Mouse (Mus musculus) WW6 (cell line): ENCODE results near the gene Tmem115.
A peak's percentile ranks its signal among the peaks of the same experiment; 100 is the strongest.
"Not testable (repeated sequence)": the region's sequence is repeated elsewhere in the genome, so short reads cannot be mapped to it uniquely, and the experiment has no call there.

Experiments used
- DNase-seq: peaks from one replicate; pipeline ENCODE4 v3.0.0-alpha.2; 2013; ENCODE audit warnings: low read depth, low spot score

Gene Tmem115

GRCm38 (mm10) chr9:107570845-107571244, 37.1 kb downstream of the Tmem115 start:
- DNase-seq = no peak

DNA sequence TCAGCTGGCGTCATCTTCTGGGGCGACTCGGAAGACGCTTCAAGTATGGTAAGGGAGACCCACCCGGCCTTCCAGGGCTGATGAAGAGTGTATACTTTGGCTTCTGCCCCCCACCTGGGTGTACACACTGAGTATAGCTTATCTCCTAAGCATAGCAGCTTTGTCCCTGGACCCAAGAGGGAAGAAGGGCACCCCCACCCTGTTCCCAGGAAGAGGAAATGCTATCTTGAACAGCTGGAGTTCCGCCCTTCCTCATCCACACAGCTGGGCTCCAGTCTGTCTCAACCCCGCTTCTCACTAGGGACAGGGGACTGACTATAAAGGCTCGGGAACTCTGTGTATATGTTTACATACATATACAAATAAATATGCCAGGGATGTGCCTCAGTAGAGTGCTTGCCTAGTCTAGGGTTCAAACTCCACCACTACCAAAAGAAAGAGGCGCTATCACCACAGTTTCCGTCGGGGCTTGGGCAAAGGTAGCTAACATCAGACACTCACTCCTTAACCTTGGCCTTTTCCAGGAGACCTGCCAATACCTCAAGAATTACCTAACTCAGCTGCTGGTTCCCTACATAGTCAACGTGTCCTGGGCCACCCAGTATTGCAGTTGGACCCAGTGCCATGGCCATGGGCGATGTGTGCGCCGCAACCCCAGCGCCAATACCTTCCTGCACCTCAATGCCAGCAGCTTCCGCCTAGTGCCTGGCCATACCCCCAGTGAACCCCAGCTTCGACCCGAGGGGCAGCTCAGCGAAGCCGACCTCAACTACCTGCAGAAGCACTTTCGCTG, 38.0 kb downstream of the Tmem115 start:
- no peak for DNase-seq

- DNase-seq = no peak
These were observed 38.5 kb downstream of the Tmem115 start for GRCm38 (mm10) chr9:107572327-107572662.

DNA sequence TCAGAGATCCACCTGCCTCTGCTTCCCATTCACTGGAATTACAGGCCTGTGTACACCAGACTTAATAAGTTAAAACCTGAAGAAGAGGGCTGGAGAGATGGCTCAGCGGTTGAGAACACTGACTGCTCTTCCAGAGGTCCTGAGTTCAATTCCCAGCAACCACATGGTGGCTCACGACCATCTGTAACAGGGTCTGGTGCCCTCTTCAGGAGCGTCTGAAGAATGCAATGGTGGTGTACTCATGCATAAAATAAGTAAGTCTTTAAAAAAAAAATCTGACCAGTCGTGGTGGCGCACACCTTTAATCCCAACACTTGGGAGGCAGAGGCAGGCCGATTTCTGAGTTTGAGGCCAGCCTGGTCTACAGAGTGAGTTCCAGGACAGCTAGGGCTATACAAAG, 40.0 kb downstream of the Tmem115 start:
- not testable (repeated sequence) for DNase-seq

GRCm38 (mm10) chr9:107575579-107576356, 42.0 kb downstream of the Tmem115 start:
- DNase-seq = no peak

DNA sequence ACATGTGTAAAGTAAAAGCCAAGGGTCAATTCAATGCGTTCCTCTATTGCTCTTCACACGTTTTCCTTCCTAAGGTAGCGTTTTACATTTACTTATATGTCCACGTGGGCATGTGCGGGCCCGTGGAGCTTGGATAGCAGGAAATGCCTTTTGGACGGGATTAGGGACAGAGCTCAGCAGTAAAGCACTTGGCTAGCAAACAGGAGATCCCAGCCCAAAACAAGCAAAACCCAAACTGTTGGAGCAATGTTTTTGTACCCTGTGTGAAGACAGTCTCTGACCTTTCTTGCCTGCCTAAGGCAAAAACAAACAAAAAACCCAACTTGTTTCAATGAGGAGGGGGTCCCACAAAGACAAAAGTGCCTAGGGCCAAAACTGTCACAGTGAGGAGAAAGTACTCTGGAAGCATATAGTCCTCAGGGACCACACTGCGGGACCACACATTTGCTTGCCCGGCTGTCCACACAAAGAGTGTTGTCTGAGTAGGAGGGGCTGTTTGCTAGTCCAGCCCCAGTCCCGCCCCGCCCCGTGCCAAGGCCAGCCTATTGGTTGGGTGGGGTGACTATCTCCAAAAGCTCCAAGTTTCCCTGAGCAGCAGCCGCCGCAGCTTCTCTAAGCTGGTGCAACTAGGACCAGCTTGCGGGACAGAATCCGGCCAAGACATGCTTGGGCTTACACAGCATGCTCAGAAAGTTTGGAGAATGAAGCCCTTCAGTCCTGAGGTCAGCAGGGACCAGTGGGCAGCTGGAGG, 42.8 kb downstream of the Tmem115 start, which contains the start of gene Hyal1:
TSS of gene Hyal1 (plus strand) at position 571 of the 751 bp plus-strand sequence.
- DNase-seq = no peak

GRCm38 (mm10) chr9:107577871-107578270, 44.1 kb downstream of the Tmem115 start:
- no peak for DNase-seq

DNA sequence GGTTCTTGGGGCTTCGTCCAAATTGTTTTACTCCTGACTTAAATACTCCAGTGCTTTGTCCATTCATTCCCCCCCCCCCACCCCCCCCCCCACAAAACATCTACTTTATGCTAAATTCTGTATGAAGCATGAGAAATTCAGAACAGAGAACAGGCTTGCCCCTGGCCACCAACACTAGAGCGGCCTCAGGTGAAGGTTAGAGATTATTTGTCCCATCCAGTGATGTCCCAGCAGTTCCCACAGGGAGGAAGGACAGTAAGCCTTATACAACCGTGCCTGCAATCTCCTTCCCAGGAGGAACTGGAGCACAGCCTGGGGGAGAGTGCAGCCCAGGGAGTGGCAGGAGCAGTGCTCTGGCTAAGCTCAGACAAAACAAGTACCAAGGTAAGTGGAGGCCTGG, 44.8 kb downstream of the Tmem115 start, which contains the start of gene Naa80:
TSS of gene Naa80 (plus strand) at position 301 of the 400 bp plus-strand sequence.
- no peak for DNase-seq

- no peak for DNase-seq
These were observed 45.5 kb downstream of the Tmem115 start for GRCm38 (mm10) chr9:107579023-107579900.

DNA sequence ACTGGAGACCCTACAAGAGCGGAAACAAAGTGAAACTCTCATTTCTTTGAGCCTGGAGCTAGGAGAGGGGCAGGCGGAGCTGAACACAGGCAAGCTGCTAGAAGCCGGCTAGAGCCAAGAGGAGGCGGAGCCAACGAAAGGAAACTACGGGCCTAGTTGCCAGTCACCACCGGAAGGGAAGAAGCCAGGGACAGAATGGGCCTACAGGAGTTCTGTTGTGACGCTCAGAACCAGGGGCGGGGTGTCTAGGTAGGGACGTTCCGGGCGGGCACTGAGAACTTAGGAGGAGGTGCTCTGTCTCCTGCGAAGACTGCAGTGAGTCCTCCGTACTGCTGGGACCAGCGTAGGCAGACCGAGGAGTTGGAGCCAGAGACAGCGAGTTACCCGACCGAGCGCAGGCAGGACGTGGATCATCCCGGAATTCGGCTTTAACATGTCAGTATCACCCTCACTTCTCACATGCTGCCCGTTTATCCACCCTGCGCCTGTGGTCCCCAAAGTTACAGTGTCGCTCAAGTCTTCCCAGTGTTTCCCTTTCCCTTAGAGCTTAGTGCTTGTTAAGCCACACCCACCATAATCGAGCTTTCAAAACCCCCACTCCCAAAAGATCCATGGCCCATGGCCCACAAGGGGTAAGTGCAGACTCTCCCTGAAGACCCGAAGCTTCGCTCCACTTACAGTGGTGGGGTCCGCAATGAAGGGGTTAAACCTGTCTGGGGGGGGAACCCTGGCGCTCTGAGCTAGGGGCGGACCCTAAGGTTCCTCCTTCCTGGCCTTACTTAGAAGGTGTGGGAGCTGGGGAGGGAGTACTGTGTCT, 47.0 kb downstream of the Tmem115 start, which contains the start of gene Hyal3:
TSS of gene Hyal3 (plus strand) at position 318 of the 817 bp plus-strand sequence.
- DNase-seq = no peak

DNA sequence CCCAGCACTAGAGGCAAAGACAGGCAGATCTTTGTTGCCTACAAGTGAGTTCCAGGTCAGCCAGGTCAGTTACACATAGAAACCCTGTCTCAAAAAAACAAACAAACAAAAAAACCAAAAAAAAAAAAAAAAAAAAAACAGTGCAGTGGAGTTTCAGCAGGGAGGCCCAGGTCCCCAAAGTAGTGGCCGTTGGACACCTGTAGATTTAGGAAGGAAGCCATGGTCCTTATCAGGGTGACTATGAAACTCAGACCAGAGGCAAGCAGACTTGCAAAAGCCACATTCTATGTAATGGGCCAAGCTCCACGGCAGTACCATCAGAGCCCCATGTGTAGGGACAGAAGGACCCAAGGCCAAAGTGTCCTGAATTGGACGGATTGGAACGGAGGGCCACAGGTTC, 47.8 kb downstream of the Tmem115 start:
- no peak for DNase-seq

DNA sequence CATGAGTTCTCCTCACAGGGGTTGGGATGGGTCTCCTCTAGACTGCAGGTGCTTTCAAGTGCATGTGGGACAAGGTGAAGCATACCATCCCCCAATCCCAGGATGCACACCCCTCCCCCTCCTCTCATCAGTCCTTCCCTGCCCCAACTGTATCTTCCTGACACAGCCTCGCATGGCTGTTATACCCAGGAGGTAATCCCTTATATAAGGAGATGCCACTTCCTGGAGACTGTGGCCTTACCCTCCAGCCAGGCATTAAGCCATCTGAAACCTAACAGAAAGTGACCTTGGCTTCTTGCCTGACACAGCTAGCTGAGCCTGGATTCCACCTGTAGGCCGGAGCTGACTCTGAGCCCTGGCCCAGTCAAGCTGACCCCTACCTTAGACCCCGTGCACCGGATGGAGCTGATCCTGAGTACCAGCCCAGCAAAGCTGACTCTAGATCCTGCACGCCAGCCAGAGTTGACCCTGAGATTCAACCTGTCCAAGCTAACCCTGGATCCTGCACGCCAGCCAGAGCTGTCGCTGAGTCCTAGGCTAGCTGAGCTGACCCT, 48.8 kb downstream of the Tmem115 start:
- no peak for DNase-seq

GRCm38 (mm10) chr9:107583174-107583573, 49.4 kb downstream of the Tmem115 start:
- no peak for DNase-seq

DNA sequence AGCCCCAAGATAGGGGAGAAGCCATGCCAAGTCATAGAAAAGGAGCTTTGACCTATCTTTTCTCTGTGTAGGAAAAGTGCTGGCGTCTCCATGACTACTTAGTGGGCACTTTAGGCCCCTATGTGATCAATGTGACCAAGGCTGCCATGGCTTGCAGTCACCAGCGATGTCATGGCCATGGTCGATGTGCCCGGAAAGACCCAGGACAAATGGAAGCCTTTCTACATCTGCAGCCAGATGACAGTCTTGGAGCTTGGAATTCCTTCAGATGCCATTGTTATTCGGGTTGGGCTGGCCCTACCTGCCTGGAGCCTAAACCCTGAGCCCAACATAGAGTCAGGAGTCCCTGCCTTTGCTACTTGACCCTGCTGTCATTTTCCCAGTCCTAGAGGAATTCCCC, 52.8 kb downstream of the Tmem115 start:
- no peak for DNase-seq

GRCm38 (mm10) chr9:107586974-107587832, 53.5 kb downstream of the Tmem115 start, which contains the start of gene Ifrd2:
Gene Ifrd2 (plus strand): TSS chr9:107587642.
- DNase-seq = peak; percentile 95

DNA sequence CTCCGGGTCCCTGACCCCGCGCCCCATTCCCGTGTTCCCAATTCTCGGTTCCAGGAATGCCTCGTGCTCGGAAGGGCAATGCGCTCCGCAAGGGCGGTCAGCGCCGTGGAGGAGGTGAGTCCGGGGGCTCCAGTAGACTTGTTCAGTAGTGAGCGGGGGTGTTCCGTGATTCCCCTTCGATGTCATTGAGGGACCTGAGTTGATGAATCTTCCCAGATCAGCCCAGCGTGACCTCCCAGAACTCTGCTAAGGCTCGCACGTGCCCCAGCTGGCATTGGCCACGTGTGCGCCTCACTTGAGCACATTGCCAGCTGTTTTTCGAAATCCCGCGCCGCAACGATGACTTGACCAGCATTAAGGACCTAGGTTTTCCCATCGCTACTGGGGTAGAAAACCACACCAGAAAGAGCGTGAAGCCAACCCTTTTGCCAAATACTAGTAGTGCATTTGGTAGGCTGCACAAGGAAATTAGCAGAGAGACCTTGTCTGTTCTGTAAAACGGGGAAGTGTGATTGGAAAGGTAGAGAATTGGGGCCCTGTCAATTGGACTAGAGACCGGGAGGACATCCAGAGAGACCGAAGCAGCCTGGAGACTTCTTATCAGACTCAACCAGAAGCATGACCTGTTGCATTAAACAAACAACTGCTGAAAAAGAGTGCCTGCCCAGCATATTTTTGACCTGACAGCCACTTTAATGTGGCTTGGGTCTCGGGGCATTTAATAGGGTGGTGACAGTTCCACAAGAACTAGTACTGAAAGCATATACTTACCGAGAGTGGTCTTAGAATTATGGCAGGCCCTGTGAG, 54.3 kb downstream of the Tmem115 start:
- DNase-seq = no peak
